In the genomic region with DNA sequence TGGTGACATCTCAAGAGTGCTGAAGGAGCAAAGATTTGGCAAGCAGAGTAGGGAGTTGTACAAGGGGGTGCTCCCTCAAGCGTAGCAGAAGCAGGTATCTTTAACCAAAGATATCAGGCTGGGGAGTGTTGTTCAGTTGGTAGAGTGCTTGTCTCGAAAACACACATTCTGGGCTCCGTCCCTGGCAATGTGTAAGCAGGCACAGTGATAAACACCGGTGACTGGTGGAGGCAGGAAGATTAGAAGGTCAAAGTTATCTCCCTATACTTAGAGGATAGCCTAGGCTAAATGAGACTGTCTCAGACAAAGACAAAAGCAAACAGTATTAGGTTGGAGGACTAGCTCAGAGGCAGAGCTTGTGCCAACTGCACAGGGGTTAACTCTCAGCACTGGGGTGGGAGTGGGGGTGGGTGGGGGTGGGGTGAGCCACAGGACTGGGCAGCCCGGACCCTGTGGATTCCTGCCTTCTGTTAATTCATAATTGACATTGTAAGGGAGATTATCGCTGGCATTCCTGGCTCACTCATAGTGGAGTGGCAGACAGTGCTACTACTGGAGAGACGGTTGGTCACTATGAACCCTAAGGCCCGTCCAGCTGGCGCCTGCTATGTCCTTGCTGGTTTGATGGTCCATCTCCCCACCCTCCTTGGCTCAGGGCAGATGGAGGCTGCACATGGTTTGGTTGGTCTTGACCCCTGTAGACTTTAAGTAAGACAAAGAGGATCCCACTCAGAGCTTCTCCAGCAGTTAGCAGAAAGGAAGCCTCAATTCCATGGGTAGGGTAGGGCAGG, we compare ENCODE assay signal across 18 mouse cellular contexts. TPM values are rescaled to one million over a fixed set of nuclear protein-coding genes. Genes with fewer than 3 reads are reported as not detected.
DNase-seq lines count a peak whose midpoint lies in the region; ATAC-seq and TF ChIP-seq lines count a peak whose summit lies in the region.
"Had no signal": no experiment of that assay in that cellular context is flagged by ENCODE, and none has a peak within 500 bp of the region (broad histone marks: within the 10 kb centered on the region; RNA-seq: fewer than 3 reads in every experiment).

No protein-coding gene starts in this region.

- no peak for TF ChIP-seq CTCF in intestine, postnatal 0 days (IDR thresholded peaks at IDR 0.05; ENCODE audit: low read depth)

- peak; percentile 16; the same call in 1 of the 2 replicates for ATAC-seq in intestine, embryonic 15.5 days
- ATAC-seq in intestine, postnatal 0 days = no peak
- ATAC-seq in common myeloid progenitor, adult 5-6 weeks (replicated peaks; ENCODE audit: low read depth, poor library complexity, severe bottlenecking) = peak; percentile 10
- peak; percentile 87 for ATAC-seq in liver, embryonic 15.5 days (ENCODE audit: insufficient read depth)

- no peaks in the 10 kb centered on the region for H3K27me3 ChIP-seq in intestine, embryonic 15.5 days (replicated peaks)
- no peaks in the 10 kb centered on the region for H3K27me3 ChIP-seq in intestine, postnatal 0 days (replicated peaks; ENCODE audit: control insufficient read depth, insufficient read depth, low read length)
- H3K27me3 ChIP-seq in liver, embryonic 15.5 days = no peaks in the 10 kb centered on the region

- no peak overlapping the region for H3K4me3 ChIP-seq in intestine, embryonic 15.5 days (replicated peaks)
- H3K4me3 ChIP-seq in intestine, postnatal 0 days (ENCODE audit: low read depth, low read length) = no peak overlapping the region
- H3K4me3 ChIP-seq in liver, embryonic 15.5 days (replicated peaks) = no peak overlapping the region

- no peak overlapping the region for H3K27ac ChIP-seq in intestine, embryonic 15.5 days
- no peak overlapping the region for H3K27ac ChIP-seq in intestine, postnatal 0 days (ENCODE audit: low read depth, low read length)
- H3K27ac ChIP-seq in liver, embryonic 15.5 days (replicated peaks) = peak overlapping the region; percentile 65; the same call in 1 of the 2 replicates

- no peak overlapping the region for H3K4me2 ChIP-seq in intestine, embryonic 15.5 days (replicated peaks)
- H3K4me2 ChIP-seq in intestine, postnatal 0 days (replicated peaks; ENCODE audit: low read depth) = no peak overlapping the region
- H3K4me2 ChIP-seq in liver, embryonic 15.5 days = peak overlapping the region; percentile 35

- no peak overlapping the region for H3K9ac ChIP-seq in intestine, embryonic 15.5 days
- no peak overlapping the region for H3K9ac ChIP-seq in intestine, postnatal 0 days (ENCODE audit: low read depth, low read length)
- H3K9ac ChIP-seq in liver, embryonic 15.5 days = no peak overlapping the region

- H3K9me3 ChIP-seq in intestine, embryonic 15.5 days = no peaks in the 10 kb centered on the region
- no peaks in the 10 kb centered on the region for H3K9me3 ChIP-seq in intestine, postnatal 0 days (ENCODE audit: control insufficient read depth)
- no peaks in the 10 kb centered on the region for H3K9me3 ChIP-seq in liver, embryonic 15.5 days (replicated peaks)

- 75% methylated on average over 9 of the region's 9 CpGs for WGBS in intestine, embryonic 15.5 days
- WGBS in intestine, postnatal 0 days = 68% methylated on average over 9 of the region's 9 CpGs
- 35% methylated on average over 9 of the region's 9 CpGs for WGBS in liver, embryonic 15.5 days (ENCODE audit: insufficient replicate concordance)

- no peaks in the 10 kb centered on the region for H3K36me3 ChIP-seq in intestine, embryonic 15.5 days
- H3K36me3 ChIP-seq in intestine, postnatal 0 days (ENCODE audit: control insufficient read depth, insufficient read depth) = no peaks in the 10 kb centered on the region
- 0 out of 2 replicates have a peak, but pooled peaks cover 5% of the 10 kb centered on the region for H3K36me3 ChIP-seq in liver, embryonic 15.5 days (replicated peaks)

- peaks cover 32% of the 10 kb centered on the region for H3K4me1 ChIP-seq in intestine, embryonic 15.5 days (replicated peaks)
- peaks cover 4% of the 10 kb centered on the region; the same call in 1 of the 2 replicates for H3K4me1 ChIP-seq in intestine, postnatal 0 days (replicated peaks; ENCODE audit: control insufficient read depth, insufficient read depth, low read length)
- peaks cover 53% of the 10 kb centered on the region for H3K4me1 ChIP-seq in liver, embryonic 15.5 days (replicated peaks)

- DNase-seq in cerebellum, postnatal 14 days = peak; percentile 58 to 66
- no peak for DNase-seq in cerebellum, postnatal 25 days
- no peak for DNase-seq in adipocyte (ENCODE audit: low spot score)
- DNase-seq in lung, postnatal 25 days (ENCODE audit: low spot score) = no peak
- DNase-seq: adrenal gland, adult 2 months; cerebellum, adult 11-12 months; kidney, adult 8-10 months; kidney, postnatal 36 days; layer of hippocampus, postnatal 36 days; lung, adult 2 months; lung, postnatal 4 days; midbrain, embryonic 14.5 days; right cerebral cortex, adult 18-20 months; thymus, postnatal 4 days had no signal

RNA-seq across cellular contexts. Expression of a gene that starts 12.3 kb away (rescaled TPM):
- 3.0 and 3.8 TPM in 2 replicates for polyA plus RNA-seq in intestine, embryonic 15.5 days (2015; fragmentation: Nextera tagmentation; extraction: Ambion mirVana)
- 1.1 and 1.2 TPM in 2 replicates for polyA plus RNA-seq in intestine, postnatal 0 days (2015; fragmentation: Nextera tagmentation; extraction: Ambion mirVana)
- 172 and 201 TPM in 2 replicates for total RNA-seq in common myeloid progenitor, adult 5-6 weeks (2017)
- 13.1 and 13.8 TPM in 2 replicates for polyA plus RNA-seq in liver, embryonic 15.5 days (2015; fragmentation: Nextera tagmentation; extraction: Ambion mirVana)

Comparison
In these comparisons a context has a peak if more than half of its experiments do, and no peak if none do; other contexts are left out.
1. DNase-seq: peak in cerebellum, postnatal 14 days (2 of 2); none in cerebellum, postnatal 25 days (0 of 2), adipocyte (single experiment) and lung, postnatal 25 days (single experiment).